In the genomic region with DNA sequence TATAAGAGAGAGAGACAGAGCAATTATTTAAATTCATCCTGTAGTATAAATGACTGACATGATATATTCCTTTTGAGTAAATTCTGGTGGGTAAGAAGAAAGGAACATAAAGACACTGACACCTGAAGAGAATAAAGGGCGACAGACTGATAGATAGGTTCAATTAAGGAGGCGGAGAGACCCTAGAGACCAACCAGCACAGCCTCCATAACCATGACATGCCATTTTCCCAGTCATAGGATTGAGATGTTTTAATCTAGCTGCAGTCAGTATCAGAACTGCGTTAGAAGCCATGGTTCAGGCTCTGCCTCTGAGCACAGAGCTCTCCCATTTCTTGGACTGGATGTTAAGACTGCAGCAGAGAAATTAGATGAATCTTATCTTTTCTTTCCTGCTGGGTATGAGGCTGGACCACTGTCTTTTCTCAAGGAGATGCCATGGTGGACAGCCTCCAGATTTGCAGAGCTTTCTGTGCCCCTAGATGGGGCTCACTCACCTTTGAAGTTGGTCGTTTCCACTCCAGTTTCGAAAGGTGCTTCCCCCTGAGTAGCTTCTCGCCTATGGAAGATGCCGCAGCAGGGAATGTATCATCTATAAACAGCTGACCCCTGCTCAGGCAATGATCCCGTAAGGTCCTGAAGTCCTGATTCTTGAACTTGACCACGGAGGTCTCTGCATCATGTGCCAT, we compare ENCODE assay signal across 24 mouse cellular contexts. TPM values are rescaled to one million over a fixed set of nuclear protein-coding genes. Genes with fewer than 3 reads are reported as not detected.
"Had no signal": no experiment of that assay in that cellular context is flagged by ENCODE, and none has a peak within 500 bp of the region (broad histone marks: within the 10 kb centered on the region; RNA-seq: fewer than 3 reads in every experiment).

No protein-coding gene starts in this region.

- H3K36me3 ChIP-seq: limb, embryonic 10.5 days; limb, embryonic 13.5 days; liver, embryonic 12.5 days; liver, embryonic 15.5 days; lung, embryonic 15.5 days; midbrain, embryonic 10.5 days; midbrain, embryonic 13.5 days; stomach, embryonic 15.5 days had no signal

- H3K27me3 ChIP-seq: limb, embryonic 13.5 days; liver, embryonic 12.5 days; liver, embryonic 15.5 days; lung, embryonic 15.5 days; megakaryocyte, embryonic 14.5 days; midbrain, embryonic 13.5 days; stomach, embryonic 15.5 days had no signal

- H3K9me3 ChIP-seq: limb, embryonic 10.5 days; limb, embryonic 13.5 days; liver, embryonic 12.5 days; liver, embryonic 15.5 days; lung, embryonic 15.5 days; megakaryocyte, embryonic 14.5 days; midbrain, embryonic 10.5 days; midbrain, embryonic 13.5 days; stomach, embryonic 15.5 days had no signal

- DNase-seq: kidney, postnatal 25 days; liver; lung, adult 18-20 months; lung, postnatal 10 days; lung, postnatal 36 days; right cerebral cortex, postnatal 25 days; spleen, adult 18-20 months; thymus, postnatal 25 days had no signal

- H3K4me1 ChIP-seq: limb, embryonic 10.5 days; limb, embryonic 13.5 days; liver, embryonic 12.5 days; liver, embryonic 15.5 days; lung, embryonic 15.5 days; megakaryocyte, embryonic 14.5 days; midbrain, embryonic 10.5 days; midbrain, embryonic 13.5 days; stomach, embryonic 15.5 days had no signal

- H3K4me3 ChIP-seq: layer of hippocampus, adult 2 months; limb, embryonic 10.5 days; limb, embryonic 13.5 days; liver, embryonic 12.5 days; liver, embryonic 15.5 days; lung, embryonic 15.5 days; megakaryocyte, embryonic 14.5 days; midbrain, embryonic 10.5 days; midbrain, embryonic 13.5 days; myocyte; stomach, embryonic 15.5 days had no signal

- H3K4me2 ChIP-seq: limb, embryonic 13.5 days; liver, embryonic 12.5 days; liver, embryonic 15.5 days; lung, embryonic 15.5 days; midbrain, embryonic 13.5 days; stomach, embryonic 15.5 days had no signal

- ATAC-seq: liver, embryonic 12.5 days; midbrain, embryonic 13.5 days; midbrain, embryonic 16.5 days had no signal

- H3K27ac ChIP-seq: kidney, postnatal 0 days; limb, embryonic 10.5 days; limb, embryonic 13.5 days; liver, embryonic 12.5 days; liver, embryonic 15.5 days; lung, embryonic 15.5 days; midbrain, embryonic 10.5 days; midbrain, embryonic 13.5 days; stomach, embryonic 15.5 days had no signal

- H3K9ac ChIP-seq: limb, embryonic 13.5 days; liver, embryonic 12.5 days; liver, embryonic 15.5 days; lung, embryonic 15.5 days; midbrain, embryonic 13.5 days; stomach, embryonic 15.5 days had no signal

RNA-seq across cellular contexts. Expression of a gene that starts 18.2 kb away (rescaled TPM):
- total RNA-seq: layer of hippocampus, adult 2 months; layer of hippocampus, postnatal 25 days; left cerebral cortex, adult 18-20 months; left cerebral cortex, postnatal 25 days had no signal
- polyA plus RNA-seq: limb, embryonic 10.5 days; limb, embryonic 13.5 days; liver, embryonic 12.5 days; liver, embryonic 15.5 days; lung, embryonic 15.5 days; midbrain, embryonic 10.5 days; midbrain, embryonic 16.5 days; myocyte had no signal
